Mouse (Mus musculus) frontal cortex, postnatal 14 days (tissue): ENCODE data around the gene Ikzf2.

Source experiments
- DNase-seq, 2 experiments: peaks; one replicate each; pipeline ENCODE4 v3.0.0; 2022; ENCODE audit warnings: low spot score in 2 of 2

Ikzf2 gene

DNA sequence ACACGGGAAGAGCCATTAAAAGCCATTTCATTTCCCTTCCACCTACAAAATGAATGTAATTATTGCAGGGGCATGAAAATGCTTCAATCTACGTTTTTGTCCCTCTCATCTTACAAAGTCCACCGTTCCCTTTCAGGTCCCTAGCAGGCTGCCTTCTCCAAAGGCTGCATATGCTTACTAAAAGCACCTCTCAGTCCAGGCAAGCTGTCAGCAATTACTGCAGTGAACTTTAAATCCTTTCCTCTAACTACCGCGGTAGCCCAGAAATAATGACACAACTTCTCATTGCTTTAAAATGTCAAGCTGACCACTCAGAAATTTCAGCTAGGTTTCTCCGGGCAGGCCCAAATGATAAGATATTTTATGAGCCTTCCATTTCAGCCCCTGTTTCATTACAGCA is 95.2 kb downstream of the Ikzf2 start:
- DNase-seq, result no peak

DNA sequence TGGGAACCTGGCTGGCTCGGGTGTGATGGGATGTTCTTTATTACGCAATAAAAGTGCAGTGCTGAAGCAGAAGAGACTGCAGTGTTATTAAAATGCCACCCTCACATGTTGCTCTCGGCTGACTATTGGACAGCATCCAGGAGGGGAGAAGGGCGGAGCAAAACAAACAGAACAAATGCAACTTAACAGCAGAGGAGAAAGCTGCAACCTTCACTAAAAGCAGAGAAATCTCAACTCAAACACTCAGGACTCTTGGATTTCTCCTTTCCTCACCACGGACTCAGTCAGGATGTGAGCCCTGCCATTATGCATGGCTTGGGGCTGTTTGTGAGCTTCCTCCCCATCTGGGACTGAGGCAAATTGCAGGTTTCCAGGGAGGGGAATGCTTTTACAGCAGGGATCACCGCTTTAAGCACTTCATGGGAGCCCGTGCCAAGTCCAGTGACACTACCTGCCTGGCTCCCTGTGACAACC is 95.7 kb downstream of the Ikzf2 start:
- DNase-seq, result no peak

DNA sequence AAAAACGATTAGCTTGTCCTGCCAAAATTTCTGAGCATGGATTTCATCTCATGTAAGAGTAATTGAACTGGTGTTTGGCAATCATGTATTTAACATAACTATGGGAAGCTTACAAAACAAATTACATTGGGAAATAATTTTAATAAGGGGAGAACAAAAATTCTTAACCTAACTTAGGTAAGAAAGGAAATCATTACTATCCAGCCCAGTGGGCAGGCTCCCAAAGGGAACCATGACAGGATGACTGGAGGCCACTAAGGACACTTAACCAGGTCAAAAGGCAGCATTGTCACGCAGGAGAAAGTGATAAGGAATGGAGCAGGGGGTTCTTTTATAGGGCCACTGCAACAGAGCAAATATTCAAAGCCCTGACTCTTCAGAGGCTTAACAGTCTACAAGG is 101.5 kb downstream of the Ikzf2 start:
- DNase-seq, result no peak

DNA sequence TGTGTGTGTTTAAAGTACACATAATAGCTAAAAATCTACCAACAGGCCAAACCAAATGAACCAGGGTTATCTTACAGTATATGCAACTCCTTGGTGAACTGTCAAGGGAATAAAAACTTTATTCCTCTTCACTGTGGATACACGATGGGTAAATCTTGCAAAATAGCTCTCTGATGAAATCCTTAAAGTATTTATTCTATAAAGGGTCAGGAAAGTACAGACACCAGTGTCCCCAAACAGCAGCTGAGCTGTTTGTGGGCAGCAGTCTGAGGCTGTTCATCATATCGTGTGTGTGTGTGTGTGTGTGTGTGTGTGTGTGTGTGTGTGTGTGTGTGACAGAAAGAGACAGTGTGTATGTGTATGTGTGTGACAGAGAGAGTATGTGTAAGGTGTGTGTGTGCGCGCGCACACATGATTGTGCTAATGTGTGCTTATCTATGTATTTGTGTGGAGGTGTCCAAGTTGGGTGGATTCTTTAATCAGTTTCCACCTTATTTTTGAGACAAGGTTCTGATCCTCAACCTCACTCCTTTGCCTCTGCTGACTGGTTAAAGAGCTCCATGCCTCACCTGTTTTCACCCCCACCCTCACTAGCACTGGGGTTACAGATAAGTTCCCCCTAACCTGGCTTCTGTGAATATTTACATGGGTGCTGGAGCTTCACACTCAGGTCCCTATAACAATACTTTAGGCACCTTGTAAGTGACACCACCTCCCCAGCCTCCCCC is 102.9 kb downstream of the Ikzf2 start:
- DNase-seq, result no peak

DNA sequence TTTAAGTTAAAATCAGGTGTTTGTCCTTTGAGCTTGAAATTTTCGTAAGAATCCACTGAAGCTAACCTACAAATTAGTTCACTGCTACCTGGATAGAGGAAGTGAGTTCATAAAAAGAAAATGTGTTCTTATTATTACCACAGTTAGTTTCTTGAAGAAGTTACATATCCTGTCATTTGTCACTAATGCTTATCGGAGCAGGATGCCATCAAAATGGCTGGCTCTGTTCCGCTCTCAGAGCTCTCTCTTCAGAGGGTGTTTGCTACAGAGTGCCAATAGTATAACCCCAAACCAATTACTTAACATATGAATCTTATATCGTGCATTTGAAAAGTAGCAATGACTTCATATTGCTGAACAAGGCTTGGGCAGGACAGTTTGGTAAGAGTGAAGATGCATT is 108.1 kb downstream of the Ikzf2 start:
- DNase-seq, result no peak

DNA sequence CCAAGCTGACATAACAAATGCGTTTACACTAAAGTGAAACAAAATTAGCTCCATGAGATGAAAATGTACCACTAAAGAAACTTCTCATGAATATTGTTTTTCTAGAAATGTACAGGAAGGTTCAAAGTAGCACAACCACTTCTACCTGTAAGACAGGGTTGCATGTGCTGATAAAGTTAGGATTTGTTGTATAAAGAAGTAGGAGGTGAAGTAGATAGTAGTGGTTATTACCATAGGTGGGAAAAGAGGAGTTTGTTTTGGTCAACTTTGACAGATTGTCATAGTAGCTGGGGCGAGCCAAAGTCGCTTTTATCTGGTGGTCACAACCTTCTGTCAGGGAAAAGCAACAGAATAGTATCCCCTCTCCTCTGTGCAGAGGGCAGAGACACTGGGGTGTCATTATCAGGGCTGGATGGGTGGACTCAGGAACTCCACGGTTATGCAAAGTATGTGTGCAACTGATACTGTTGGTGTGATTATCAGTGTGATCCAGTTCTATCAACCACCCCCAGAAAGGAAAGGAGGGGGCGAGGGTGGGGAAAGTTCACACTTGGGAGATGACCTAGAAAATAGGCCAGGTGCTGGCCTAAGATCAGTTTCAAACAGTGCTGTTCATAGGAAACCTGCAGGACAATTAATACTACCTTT is 127.5 kb downstream of the Ikzf2 start:
- no peak for DNase-seq

DNA sequence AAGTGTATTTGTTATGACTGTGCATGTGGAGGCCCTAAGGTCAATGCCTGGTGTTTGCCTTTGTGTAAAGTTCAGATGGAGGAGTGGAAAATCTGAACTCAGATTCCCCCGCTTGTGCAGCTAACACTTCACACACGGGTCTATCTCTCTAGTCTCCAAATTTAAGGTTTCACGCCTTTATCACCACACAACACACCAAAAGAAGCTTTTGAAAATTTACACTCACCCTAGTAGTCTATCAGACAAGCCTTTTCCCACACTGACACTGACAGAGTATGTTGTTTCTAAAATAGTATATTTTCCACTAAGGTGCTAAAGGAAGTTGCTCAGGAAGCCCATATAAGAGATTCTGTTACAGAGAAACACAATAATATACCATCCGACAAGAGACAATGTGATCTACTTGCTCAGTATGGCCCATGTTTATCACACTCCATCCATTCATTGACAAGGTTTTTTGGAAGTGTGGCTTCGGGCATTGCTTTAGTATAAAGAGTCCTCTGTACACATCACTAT is 131.4 kb downstream of the Ikzf2 start:
- DNase-seq, result no peak

DNA sequence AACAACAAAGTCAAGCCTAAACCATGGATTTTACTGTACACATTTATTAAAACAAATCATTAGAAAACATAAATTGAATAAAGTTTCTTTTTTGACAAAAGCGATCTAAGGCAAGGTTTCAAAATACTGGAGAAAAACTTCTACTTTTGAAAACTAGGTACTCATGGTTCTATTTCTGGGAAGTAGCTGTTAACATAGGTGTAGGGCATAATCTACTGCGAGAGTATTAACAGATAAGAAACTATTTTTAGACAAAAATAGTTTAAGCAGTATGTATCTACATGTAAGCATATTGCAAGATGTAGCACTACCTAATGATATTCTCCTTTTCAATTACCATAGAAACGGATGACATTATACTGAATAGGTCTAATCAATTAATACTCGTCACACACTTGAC is 137.1 kb downstream of the Ikzf2 start:
- DNase-seq, result no peak

DNA sequence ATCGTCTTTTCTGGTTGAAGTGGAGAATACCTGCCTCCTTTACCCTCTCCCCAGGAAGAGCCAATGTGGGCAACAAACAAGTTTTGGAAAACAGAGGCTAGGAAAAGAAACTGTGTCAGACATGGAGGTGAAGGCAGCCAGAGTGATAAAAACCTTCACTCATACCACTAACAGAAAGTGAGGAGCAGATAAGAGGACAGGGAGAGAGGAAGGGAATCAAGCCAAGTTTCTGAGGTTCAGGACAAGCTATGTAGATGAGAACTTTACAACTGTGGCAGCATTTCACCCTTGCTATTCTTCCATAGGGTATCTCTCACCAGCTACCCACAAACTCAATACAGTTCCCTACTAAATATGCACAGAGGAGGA is 141.2 kb downstream of the Ikzf2 start:
- no peak for DNase-seq

DNA sequence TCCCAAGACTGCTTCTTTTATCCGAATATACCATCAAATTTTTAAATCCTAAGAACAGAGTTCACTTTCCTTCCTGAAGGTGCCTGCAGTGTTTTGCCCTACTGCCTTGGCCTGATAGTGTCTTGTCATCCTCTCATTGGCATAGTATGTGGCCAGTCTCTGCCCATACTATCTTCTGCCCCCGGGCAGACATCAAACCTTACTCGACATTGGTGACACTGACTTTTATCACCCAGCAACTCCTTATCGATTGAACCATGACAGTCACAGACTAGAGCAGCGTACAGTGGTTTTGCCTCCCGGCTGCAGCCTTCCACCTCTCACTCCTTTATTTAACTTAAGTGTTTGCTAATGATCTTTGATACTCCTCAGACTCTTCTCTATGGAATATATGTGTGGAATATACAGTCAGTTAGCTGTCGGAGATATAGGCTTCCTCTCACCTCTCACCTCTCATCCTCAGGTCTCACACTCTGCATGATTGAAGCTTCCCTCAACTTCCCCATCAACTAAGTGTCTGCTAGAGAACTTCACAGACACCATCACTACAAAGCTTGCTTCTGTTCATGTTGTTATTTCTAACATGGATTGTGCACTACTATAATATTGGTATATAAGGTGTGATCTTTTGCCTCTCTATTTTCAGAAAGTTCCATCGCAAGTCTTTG is 141.7 kb downstream of the Ikzf2 start:
- DNase-seq, result no peak

DNA sequence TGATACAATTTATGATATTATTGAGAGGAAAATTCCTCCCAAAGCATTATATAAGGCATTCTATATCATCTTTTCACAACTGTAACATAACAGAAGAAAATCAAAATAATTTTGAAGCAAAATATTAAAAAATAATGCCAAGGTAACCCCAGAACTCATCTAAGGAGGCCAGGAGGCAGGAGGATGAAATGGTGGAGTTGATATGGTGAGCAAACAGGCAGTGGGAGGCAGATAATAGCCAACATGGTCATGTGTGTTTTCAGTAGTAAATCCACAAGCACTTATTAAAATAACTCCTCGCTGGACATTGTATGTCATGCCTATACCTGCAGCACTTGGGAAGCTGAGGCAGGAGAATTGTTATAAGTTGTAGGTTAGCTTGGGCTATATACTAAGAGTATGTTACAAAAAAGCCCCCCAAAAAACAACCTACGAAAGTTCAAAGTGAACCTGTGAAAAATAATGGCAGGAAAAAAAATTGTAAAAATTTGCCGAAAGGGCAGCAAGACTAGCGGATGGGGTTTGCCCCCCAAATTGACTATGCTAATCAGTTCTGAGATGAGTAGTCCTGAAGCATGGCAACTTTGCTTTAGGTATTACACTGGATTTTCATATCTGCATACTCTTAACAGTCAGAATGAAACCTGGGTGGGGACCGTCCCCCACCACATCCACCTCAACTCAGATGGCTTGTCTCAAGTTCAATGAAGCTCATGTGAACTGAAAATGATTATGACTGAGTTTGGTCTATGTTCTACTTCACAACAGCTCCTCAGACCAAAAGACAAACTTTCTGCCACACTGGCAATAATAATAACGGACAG is 143.1 kb downstream of the Ikzf2 start:
- no peak for DNase-seq

DNA sequence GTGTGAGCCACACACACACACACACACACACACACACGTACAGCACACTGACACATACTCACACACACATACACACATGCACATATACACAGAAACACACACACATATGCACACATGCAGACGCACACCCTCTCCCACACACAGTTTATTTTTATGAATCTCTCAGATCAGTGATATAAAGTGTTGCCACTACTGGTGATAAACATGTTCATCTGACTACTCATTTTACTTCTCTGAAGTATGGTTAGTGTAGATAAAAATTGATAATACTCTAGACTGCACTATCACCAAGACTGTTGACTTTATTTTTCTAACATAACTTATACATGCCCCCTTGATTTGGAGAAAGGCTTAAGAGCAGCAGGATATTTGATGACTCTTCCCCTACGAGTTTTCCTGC is 144.5 kb downstream of the Ikzf2 start:
- no peak for DNase-seq

DNA sequence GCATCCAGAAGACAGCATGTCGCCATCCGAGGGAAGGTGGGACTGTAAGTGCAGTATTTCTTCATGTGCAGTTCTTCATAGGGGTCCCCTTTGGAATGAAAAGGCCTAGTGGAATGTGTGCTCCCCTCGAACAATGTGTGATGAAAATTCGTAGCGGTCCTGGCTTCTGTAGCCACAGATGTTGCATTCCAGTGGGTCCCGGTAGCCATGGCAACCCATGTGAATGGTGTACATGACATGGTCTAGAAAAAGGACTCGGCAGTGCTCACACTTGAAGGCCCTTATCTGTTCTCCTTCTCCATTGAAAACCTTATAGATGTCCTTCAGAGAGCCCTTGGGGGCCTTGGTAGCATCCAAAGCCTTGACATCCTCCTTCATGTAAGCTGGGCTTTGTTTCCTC is 148.4 kb downstream of the Ikzf2 start:
- DNase-seq, result no peak

DNA sequence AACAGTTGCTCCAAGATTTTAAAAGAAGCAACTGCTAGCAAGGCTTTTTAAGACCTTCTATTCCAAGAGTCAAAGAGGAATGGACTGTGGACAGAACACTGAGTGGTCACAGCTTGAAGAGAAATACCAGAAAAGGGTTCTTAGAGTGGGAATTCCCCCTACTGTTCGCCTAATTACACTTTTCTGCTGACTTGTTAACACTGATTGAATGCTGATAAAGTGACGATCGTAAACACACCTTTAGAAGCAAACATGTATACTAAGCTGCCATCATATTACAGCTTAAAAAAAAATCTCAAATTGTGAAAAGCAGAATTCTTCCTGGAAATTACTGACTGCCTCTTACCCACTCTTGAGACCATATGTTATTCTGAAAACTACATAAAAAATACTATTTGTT is 149.4 kb downstream of the Ikzf2 start:
- DNase-seq, result no peak

DNA sequence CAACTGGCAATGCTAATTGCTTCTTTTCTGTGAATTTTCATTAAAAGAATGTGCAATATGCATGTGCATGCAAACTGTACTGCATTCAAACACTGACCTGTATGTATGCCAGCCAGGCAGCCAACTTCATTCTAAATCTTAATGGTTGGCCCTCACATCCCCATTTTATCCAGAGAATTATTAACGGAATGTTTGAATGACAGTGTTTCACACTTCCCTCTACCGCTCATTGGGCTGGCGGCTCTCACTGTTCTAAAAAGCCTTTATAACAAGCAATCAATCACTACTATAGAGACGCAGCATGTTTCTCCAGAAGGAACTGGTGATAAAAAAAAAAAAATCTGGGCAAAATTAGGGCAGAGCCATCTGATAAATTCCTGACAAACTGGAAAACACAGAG is 151.5 kb downstream of the Ikzf2 start:
- DNase-seq, result no peak

DNA sequence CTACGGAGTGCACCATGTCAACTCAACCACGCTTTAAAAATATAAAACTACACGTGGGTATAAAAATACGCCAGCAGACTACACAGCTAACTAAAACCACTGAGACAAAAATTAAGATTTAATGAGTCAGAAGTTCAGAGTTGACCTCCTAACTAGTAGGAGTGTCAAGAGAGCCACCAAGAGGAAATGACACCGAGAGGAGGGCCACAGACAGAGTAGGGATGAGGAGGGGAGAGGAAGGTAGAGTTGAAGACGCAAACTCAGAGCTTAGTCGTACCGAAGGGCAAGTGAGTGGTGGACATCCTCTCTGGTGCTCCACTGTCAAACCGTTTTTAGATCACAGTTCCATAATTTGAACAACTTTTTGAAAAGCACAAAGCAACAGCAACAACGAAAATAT is 154.0 kb downstream of the Ikzf2 start:
- DNase-seq, result no peak

DNA sequence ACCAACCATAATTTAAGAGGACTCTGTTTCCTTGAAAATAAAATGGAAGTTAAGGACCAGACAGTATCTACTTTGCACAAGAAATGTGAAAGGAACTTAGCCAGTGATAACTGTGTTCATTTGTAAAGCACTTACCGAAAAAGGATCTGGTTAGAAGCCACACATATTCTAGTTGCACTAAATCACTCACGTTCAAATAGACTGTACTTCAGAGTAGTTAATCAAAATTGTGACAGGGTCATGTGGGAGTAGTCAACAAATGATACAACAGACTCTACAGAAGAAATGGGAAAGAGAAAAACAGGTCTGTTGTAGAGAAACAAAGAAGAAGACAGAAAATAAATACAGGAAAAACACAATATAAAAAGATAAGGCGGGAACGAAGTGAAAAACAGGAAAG is 158.3 kb downstream of the Ikzf2 start:
- no peak for DNase-seq

DNA sequence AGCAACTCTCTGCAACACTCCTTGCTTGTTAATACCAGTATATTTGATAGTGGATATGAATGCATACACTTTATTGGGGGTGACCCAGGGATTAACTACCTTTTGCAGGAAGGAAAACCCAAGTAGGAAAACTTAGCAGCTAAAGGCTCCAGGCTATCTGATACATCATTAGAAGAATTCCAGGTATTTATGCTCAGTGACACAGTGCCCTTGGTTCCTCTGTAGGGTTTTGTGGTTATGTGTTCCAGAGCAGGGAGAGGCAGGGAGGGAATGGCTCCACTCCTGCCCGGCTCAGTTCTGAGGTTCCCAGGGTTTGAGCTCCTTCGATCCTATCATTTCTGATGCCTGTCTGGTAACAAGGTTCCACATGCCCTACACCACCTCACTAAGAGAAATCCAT is 165.4 kb downstream of the Ikzf2 start:
- no peak for DNase-seq

DNA sequence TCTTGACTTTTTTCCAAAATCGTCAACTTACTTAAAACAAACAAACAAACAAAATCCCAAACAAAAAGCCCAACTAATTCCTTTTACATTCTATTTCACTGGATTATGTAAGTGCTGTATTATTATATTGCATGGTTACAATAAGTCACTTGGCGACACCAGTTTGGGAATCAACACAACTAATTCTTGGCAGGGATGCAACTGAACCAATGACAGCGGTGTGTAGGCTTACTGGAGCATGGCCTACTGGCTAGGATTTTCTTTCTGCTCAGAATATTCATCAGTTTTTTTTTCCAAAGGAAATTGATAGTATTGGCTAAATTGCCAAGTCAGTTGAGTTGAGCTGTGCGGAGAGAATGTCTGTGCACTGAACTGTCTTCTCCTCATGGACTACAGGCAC is 167.7 kb downstream of the Ikzf2 start:
- no peak for DNase-seq

DNA sequence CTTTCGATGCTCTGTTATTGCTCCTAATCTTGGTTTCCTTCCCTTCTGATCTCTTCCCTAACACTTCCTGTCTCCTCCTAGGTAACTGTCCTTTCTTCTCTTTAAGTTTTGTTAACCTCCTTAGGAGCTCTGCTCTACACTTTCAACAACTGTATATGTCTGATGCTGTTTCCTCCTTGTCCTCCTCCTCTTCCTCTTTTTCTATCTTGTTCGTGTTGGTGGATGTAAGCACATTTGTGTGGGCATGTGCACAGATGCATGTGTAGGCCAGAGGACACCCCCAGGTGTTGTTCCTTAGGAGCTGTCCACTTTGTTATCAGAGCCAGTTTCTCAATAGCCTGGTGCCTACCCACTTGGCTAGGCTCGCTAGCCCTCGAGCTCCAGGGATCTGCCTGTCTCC is 169.0 kb downstream of the Ikzf2 start:
- no peak for DNase-seq

DNA sequence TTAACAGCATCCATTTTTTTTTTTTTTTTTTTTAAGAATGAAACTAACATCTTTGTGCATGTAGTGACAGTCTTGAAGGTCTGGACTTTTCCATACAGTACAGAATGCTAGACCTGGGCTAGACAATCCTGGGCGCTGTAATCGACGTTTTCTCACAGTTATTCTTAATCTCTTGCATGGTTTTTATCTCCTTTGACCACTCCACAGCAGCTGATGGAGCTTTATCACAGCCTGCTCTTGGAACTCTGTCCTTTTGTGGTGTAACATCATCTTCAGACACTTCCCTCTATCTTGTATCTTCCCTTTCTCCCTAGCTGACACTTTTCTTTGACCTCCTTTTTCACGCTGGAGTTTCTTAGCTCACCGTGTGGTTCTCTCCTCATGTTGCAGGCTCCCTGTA is 170.9 kb downstream of the Ikzf2 start:
- no peak for DNase-seq

DNA sequence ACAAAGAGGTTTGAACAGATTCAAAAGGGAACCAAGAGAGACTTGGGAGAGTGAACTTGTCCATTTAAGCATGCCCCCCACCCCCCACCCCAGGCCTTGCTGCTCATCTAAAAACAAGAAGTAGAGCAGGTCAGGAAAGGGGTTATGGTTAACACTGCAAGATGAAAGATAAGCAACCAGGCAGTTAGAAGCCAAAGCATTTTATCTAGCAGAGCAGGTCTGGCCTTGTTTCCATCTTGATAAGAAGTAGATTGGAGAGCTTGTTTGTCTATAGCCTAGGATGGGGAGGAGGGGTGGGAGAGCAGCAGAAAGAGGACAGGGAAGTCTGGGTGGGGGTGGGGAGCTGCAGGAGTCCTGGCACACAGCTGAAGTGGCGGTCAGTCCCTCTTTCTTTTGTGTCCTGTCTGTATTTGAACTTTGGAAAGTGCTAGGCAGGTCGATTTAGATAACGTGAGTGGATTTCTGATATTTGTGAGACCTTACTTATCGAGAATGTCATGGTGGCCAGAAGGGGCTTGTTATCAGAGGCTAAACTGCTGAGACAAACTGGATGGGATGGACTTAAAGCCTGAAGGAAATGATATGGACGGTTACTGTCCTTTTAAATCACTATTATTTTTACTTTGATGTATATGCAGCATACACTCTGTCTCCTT is 173.3 kb downstream of the Ikzf2 start:
- DNase-seq, result no peak
